In the genomic region with DNA sequence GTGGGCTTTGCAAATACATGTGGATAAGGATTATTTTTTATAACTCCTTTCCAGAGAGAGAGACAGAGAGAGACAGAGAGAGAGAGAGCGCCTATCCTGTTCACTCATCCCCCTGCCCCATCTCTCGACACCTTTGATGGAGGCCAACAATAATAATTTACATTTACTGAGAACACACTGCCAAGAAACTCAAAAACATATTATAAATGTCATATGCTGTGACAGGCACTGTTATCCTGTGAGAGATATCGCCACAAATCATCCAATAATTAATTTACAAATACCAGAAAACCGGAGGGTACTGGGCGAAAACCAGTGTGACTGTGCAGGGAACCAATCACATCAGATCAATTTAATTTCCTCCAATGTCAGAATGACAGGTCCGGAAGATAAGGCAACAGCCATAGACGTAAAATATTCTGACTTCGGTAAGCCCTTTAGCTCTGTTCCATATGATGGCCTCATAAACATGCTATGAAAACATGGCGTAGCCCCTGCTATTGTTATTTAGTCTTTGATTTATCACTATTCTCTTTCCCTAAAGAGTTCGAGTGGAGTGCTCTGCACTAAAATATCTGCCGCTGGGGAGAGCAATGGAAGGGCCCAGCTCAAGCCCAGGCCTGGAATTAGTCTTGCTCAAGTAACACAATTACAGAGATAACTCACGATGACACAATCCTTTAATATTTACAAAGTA, we compare ENCODE assay signal across 27 mouse cellular contexts.
DNase-seq lines count a peak whose midpoint lies in the region; ATAC-seq and TF ChIP-seq lines count a peak whose summit lies in the region.
"Had no signal": no experiment of that assay in that cellular context is flagged by ENCODE, and none has a peak within 500 bp of the region (broad histone marks: within the 10 kb centered on the region; RNA-seq: fewer than 3 reads in every experiment).

No protein-coding gene starts in this region.

- WGBS in kidney, embryonic 15.5 days, result 42% methylated on average over 12 of the region's 12 CpGs
- 59% methylated on average over 12 of the region's 12 CpGs for WGBS in lung, postnatal 0 days
- WGBS in lung, adult 2 months, result 70% methylated on average over 12 of the region's 12 CpGs
- 38% methylated on average over 12 of the region's 12 CpGs for WGBS in intestine, embryonic 14.5 days
- 56% methylated on average over 12 of the region's 12 CpGs for WGBS in intestine, postnatal 0 days

- no peak overlapping the region for H3K4me3 ChIP-seq in kidney, embryonic 15.5 days (replicated peaks)
- no peak overlapping the region for H3K4me3 ChIP-seq in lung, postnatal 0 days (ENCODE audit: low read depth, low read length)
- no peak overlapping the region for H3K4me3 ChIP-seq in lung, adult 2 months (replicated peaks; ENCODE audit: extremely low read depth, low read depth, low read length)
- H3K4me3 ChIP-seq in intestine, embryonic 14.5 days (ENCODE audit: low read depth, low read length), result no peak overlapping the region
- no peak overlapping the region for H3K4me3 ChIP-seq in intestine, postnatal 0 days (ENCODE audit: low read depth, low read length)
- H3K4me3 ChIP-seq: forebrain, embryonic 10.5 days; heart, adult 2 months; heart, embryonic 13.5 days; layer of hippocampus, adult 2 months; midbrain, embryonic 12.5 days had no signal

- H3K4me2 ChIP-seq in kidney, embryonic 15.5 days, result no peak overlapping the region
- no peak overlapping the region for H3K4me2 ChIP-seq in lung, postnatal 0 days (replicated peaks; ENCODE audit: low read depth, low read length)
- H3K4me2 ChIP-seq in intestine, embryonic 14.5 days (ENCODE audit: low read length), result no peak overlapping the region
- no peak overlapping the region for H3K4me2 ChIP-seq in intestine, postnatal 0 days (replicated peaks; ENCODE audit: low read depth)
- H3K4me2 ChIP-seq: heart, embryonic 13.5 days; midbrain, embryonic 12.5 days had no signal

- no peak for TF ChIP-seq POLR2A in lung, adult 2 months (IDR thresholded peaks at IDR 0.05; ENCODE audit: borderline replicate concordance, extremely low read depth, low read depth, low read length)

- H3K9ac ChIP-seq in kidney, embryonic 15.5 days, result no peak overlapping the region
- no peak overlapping the region for H3K9ac ChIP-seq in lung, postnatal 0 days (replicated peaks; ENCODE audit: low read depth)
- no peak overlapping the region for H3K9ac ChIP-seq in intestine, embryonic 14.5 days (ENCODE audit: low read length)
- no peak overlapping the region for H3K9ac ChIP-seq in intestine, postnatal 0 days (ENCODE audit: low read depth, low read length)
- H3K9ac ChIP-seq: forebrain, postnatal 0 days; heart, embryonic 13.5 days; midbrain, embryonic 12.5 days had no signal

- H3K27ac ChIP-seq in kidney, embryonic 15.5 days, result no peak overlapping the region
- H3K27ac ChIP-seq in lung, postnatal 0 days (ENCODE audit: low read length), result no peak overlapping the region
- no peak overlapping the region for H3K27ac ChIP-seq in intestine, embryonic 14.5 days (ENCODE audit: low read depth)
- no peak overlapping the region for H3K27ac ChIP-seq in intestine, postnatal 0 days (ENCODE audit: low read depth, low read length)
- H3K27ac ChIP-seq: heart, adult 2 months; heart, embryonic 13.5 days; hindbrain, postnatal 0 days; layer of hippocampus, adult 2 months had no signal

- H3K36me3 ChIP-seq in kidney, embryonic 15.5 days, result no peaks in the 10 kb centered on the region
- no peaks in the 10 kb centered on the region for H3K36me3 ChIP-seq in lung, postnatal 0 days (ENCODE audit: insufficient read depth, low read length)
- no peaks in the 10 kb centered on the region for H3K36me3 ChIP-seq in intestine, embryonic 14.5 days (ENCODE audit: control insufficient read depth, insufficient read depth, low read length)
- no peaks in the 10 kb centered on the region for H3K36me3 ChIP-seq in intestine, postnatal 0 days (ENCODE audit: control insufficient read depth, insufficient read depth)
- H3K36me3 ChIP-seq: forebrain, embryonic 10.5 days; G1E; heart, embryonic 13.5 days; midbrain, embryonic 12.5 days had no signal

- peaks cover 16% of the 10 kb centered on the region; the same call in 1 of the 2 replicates for H3K4me1 ChIP-seq in kidney, embryonic 15.5 days
- no peaks in the 10 kb centered on the region for H3K4me1 ChIP-seq in lung, postnatal 0 days (ENCODE audit: insufficient read depth, low read depth, low read length)
- H3K4me1 ChIP-seq in lung, adult 2 months (ENCODE audit: control insufficient read depth, insufficient read depth, low read length), result no peaks in the 10 kb centered on the region
- peaks cover 15% of the 10 kb centered on the region for H3K4me1 ChIP-seq in intestine, embryonic 14.5 days (replicated peaks; ENCODE audit: control insufficient read depth, insufficient read depth, low read length)
- H3K4me1 ChIP-seq in intestine, postnatal 0 days (replicated peaks; ENCODE audit: control insufficient read depth, insufficient read depth, low read length), result no peaks in the 10 kb centered on the region

- no peaks in the 10 kb centered on the region for H3K9me3 ChIP-seq in kidney, embryonic 15.5 days (replicated peaks)
- H3K9me3 ChIP-seq in lung, postnatal 0 days (ENCODE audit: low read length), result no peaks in the 10 kb centered on the region
- H3K9me3 ChIP-seq in intestine, embryonic 14.5 days (ENCODE audit: control insufficient read depth, low read length), result no peaks in the 10 kb centered on the region
- H3K9me3 ChIP-seq in intestine, postnatal 0 days (ENCODE audit: control insufficient read depth), result no peaks in the 10 kb centered on the region
- H3K9me3 ChIP-seq: forebrain, embryonic 10.5 days; heart, embryonic 13.5 days; midbrain, embryonic 12.5 days had no signal

- no peak for TF ChIP-seq EP300 in lung, postnatal 0 days (IDR thresholded peaks at IDR 0.05)

- H3K27me3 ChIP-seq in kidney, embryonic 15.5 days, result peaks cover 6% of the 10 kb centered on the region; the same call in 1 of the 2 replicates
- no peaks in the 10 kb centered on the region for H3K27me3 ChIP-seq in lung, postnatal 0 days (replicated peaks; ENCODE audit: insufficient read depth, low read length)
- no peaks in the 10 kb centered on the region for H3K27me3 ChIP-seq in intestine, embryonic 14.5 days (replicated peaks; ENCODE audit: control insufficient read depth, insufficient read depth, low read length)
- H3K27me3 ChIP-seq in intestine, postnatal 0 days (replicated peaks; ENCODE audit: control insufficient read depth, insufficient read depth, low read length), result no peaks in the 10 kb centered on the region
- H3K27me3 ChIP-seq: CH12.LX; heart, embryonic 13.5 days; midbrain, embryonic 12.5 days had no signal

- no peak for TF ChIP-seq CTCF in lung, postnatal 0 days (IDR thresholded peaks at IDR 0.05)
- TF ChIP-seq CTCF in lung, adult 2 months (IDR thresholded peaks at IDR 0.05; ENCODE audit: insufficient read depth, low read length), result no peak
- 0 out of 2 replicates have a peak, but pooled peaks have one; percentile 4 for TF ChIP-seq CTCF in intestine, postnatal 0 days (IDR thresholded peaks at IDR 0.05; ENCODE audit: low read depth)

- no peak for DNase-seq in kidney, adult 9 months
- peak; percentile 42 for DNase-seq in lung, postnatal 0 days (ENCODE audit: low spot score)
- DNase-seq in lung, adult 2 months, result no peak
- DNase-seq in intestine, embryonic 14.5 days (ENCODE audit: low spot score), result no peak
- DNase-seq: adrenal gland, adult 8-10 months; B cell, adult 2 months; cerebellum, adult 11-12 months; cerebellum, postnatal 10 days; forebrain, postnatal 0 days; gastrocnemius, postnatal 25 days; heart, adult 2 months; heart, postnatal 14 days; kidney, postnatal 10 days; right cerebral cortex, adult 18-20 months; right cerebral cortex, postnatal 4 days; thymus, postnatal 14 days had no signal

- peak; percentile 69 for ATAC-seq in kidney, embryonic 15.5 days (replicated peaks; ENCODE audit: low FRiP score)
- ATAC-seq in lung, postnatal 0 days, result no peak
- ATAC-seq in intestine, embryonic 14.5 days (replicated peaks; ENCODE audit: low FRiP score, low TSS enrichment, low read depth), result peak; percentile 86
- no peak for ATAC-seq in intestine, postnatal 0 days
- no peak for ATAC-seq in frontal cortex, adult (ENCODE audit: low TSS enrichment)
- ATAC-seq in activated CD4-positive, CD25-positive, alpha-beta regulatory T cell, adult 4 months, result no peak
- ATAC-seq: forebrain, postnatal 0 days; hindbrain, postnatal 0 days had no signal

Comparison
In these comparisons a context has a peak if more than half of its experiments do, and no peak if none do; other contexts are left out.
1. ATAC-seq: peak in kidney, embryonic 15.5 days (single experiment) and intestine, embryonic 14.5 days (single experiment); none in lung, postnatal 0 days (single experiment), intestine, postnatal 0 days (single experiment), frontal cortex, adult (single experiment) and activated CD4-positive, CD25-positive, alpha-beta regulatory T cell, adult 4 months (single experiment).